Mouse (Mus musculus): ENCODE measurements around the gene Sik1. TPM values are rescaled to one million over a fixed set of nuclear protein-coding genes. Genes with fewer than 3 reads are reported as not detected.

Gene Sik1
- polyA plus RNA-seq, 2 experiments: 2.6 to 3.0 TPM

GRCm38 (mm10) chr17:31901461-31902204 is 46.0 kb upstream of the Sik1 start:
- H3K9me3 ChIP-seq (ENCODE audit: control insufficient read depth, low read length): no peaks in the 10 kb centered on the region
- WGBS (ENCODE audit: insufficient replicate concordance): 32% methylated on average over 11 of the region's 11 CpGs
- peak overlapping the region; percentile 38 for H3K4me2 ChIP-seq (ENCODE audit: low read depth)
- TF ChIP-seq CTCF (IDR thresholded peaks at IDR 0.05; ENCODE audit: low read depth) (no peak), EP300 (IDR thresholded peaks at IDR 0.05; ENCODE audit: low read depth) (no peak)
- H3K36me3 ChIP-seq (replicated peaks; ENCODE audit: control insufficient read depth, insufficient read depth, low read depth): no peaks in the 10 kb centered on the region
- H3K4me1 ChIP-seq (replicated peaks; ENCODE audit: control insufficient read depth in 2 of 2, insufficient read depth in 2 of 2, low read length in 1 of 2): peaks cover 8 to 17% of the 10 kb centered on the region in 2 experiments
- DNase-seq (ENCODE audit: low read depth in 3 of 3, low spot score in 3 of 3) (peak in 1 of 3 experiments; percentile 12), ATAC-seq (ENCODE audit: insufficient read depth) (peak; percentile 37; the same call in 1 of the 2 replicates)
- H3K27ac ChIP-seq: no peak overlapping the region
- H3K9ac ChIP-seq (replicated peaks): no peak overlapping the region
- no peak overlapping the region for H3K4me3 ChIP-seq (ENCODE audit: insufficient read depth in 1 of 2, low read depth in 2 of 2, low read length in 2 of 2)
- H3K27me3 ChIP-seq (ENCODE audit: control insufficient read depth, insufficient read depth, low read length): no peaks in the 10 kb centered on the region

GRCm38 (mm10) chr17:31898941-31899340 is 43.3 kb upstream of the Sik1 start:
- Histone ChIP-seq H3K4me3 (ENCODE audit: insufficient read depth in 1 of 2, low read depth in 2 of 2, low read length in 2 of 2) (no peak overlapping the region), H3K9ac (replicated peaks) (no peak overlapping the region), H3K9me3 (ENCODE audit: control insufficient read depth, low read length) (no peaks in the 10 kb centered on the region), H3K27me3 (ENCODE audit: control insufficient read depth, insufficient read depth, low read length) (no peaks in the 10 kb centered on the region), H3K27ac (no peak overlapping the region), H3K36me3 (replicated peaks; ENCODE audit: control insufficient read depth, insufficient read depth, low read depth) (no peaks in the 10 kb centered on the region), H3K4me1 (replicated peaks; ENCODE audit: control insufficient read depth in 2 of 2, insufficient read depth in 2 of 2, low read length in 1 of 2) (peaks cover 8 to 15% of the 10 kb centered on the region in 2 experiments), H3K4me2 (ENCODE audit: low read depth) (no peak overlapping the region)
- 18% methylated on average over 5 of the region's 5 CpGs for WGBS (ENCODE audit: insufficient replicate concordance)
- ATAC-seq (ENCODE audit: insufficient read depth) (no peak), DNase-seq (ENCODE audit: low read depth in 3 of 3, low spot score in 3 of 3) (no peak)
- TF ChIP-seq EP300 (IDR thresholded peaks at IDR 0.05; ENCODE audit: low read depth) (no peak), CTCF (IDR thresholded peaks at IDR 0.05; ENCODE audit: low read depth) (no peak)

- H3K27me3 ChIP-seq (ENCODE audit: control insufficient read depth, insufficient read depth, low read length): no peaks in the 10 kb centered on the region
- no peaks in the 10 kb centered on the region for H3K36me3 ChIP-seq (replicated peaks; ENCODE audit: control insufficient read depth, insufficient read depth, low read depth)
- no peak overlapping the region for H3K4me3 ChIP-seq (ENCODE audit: insufficient read depth in 1 of 2, low read depth in 2 of 2, low read length in 2 of 2)
- peaks cover 8 to 12% of the 10 kb centered on the region in 2 experiments for H3K4me1 ChIP-seq (replicated peaks; ENCODE audit: control insufficient read depth in 2 of 2, insufficient read depth in 2 of 2, low read length in 1 of 2)
- DNase-seq (ENCODE audit: low read depth in 3 of 3, low spot score in 3 of 3) (no peak), ATAC-seq (ENCODE audit: insufficient read depth) (no peak)
- H3K9ac ChIP-seq (replicated peaks): no peak overlapping the region
- TF ChIP-seq CTCF (IDR thresholded peaks at IDR 0.05; ENCODE audit: low read depth): no peak
- TF ChIP-seq EP300 (IDR thresholded peaks at IDR 0.05; ENCODE audit: low read depth): no peak
- H3K4me2 ChIP-seq (ENCODE audit: low read depth): no peak overlapping the region
- WGBS (ENCODE audit: insufficient replicate concordance): 48% methylated on average over 4 of the region's 4 CpGs
- no peak overlapping the region for H3K27ac ChIP-seq
- no peaks in the 10 kb centered on the region for H3K9me3 ChIP-seq (ENCODE audit: control insufficient read depth, low read length)
These were observed 41.7 kb upstream of the Sik1 start for GRCm38 (mm10) chr17:31897186-31897793.

- TF ChIP-seq CTCF (IDR thresholded peaks at IDR 0.05; ENCODE audit: low read depth) (no peak), EP300 (IDR thresholded peaks at IDR 0.05; ENCODE audit: low read depth) (no peak)
- Histone ChIP-seq H3K4me2 (ENCODE audit: low read depth) (no peak overlapping the region), H3K9ac (replicated peaks) (no peak overlapping the region), H3K27me3 (ENCODE audit: control insufficient read depth, insufficient read depth, low read length) (no peaks in the 10 kb centered on the region), H3K4me3 (ENCODE audit: insufficient read depth in 1 of 2, low read depth in 2 of 2, low read length in 2 of 2) (no peak overlapping the region), H3K27ac (no peak overlapping the region), H3K36me3 (replicated peaks; ENCODE audit: control insufficient read depth, insufficient read depth, low read depth) (no peaks in the 10 kb centered on the region), H3K9me3 (ENCODE audit: control insufficient read depth, low read length) (no peaks in the 10 kb centered on the region), H3K4me1 (replicated peaks; ENCODE audit: control insufficient read depth in 2 of 2, insufficient read depth in 2 of 2, low read length in 1 of 2) (peaks cover 5 to 13% of the 10 kb centered on the region in 2 experiments)
- WGBS (ENCODE audit: insufficient replicate concordance): 40% methylated on average over 3 of the region's 3 CpGs
- ATAC-seq (ENCODE audit: insufficient read depth) (no peak), DNase-seq (ENCODE audit: low read depth in 3 of 3, low spot score in 3 of 3) (no peak)
These were observed 41.1 kb upstream of the Sik1 start for GRCm38 (mm10) chr17:31896751-31897150.

- H3K4me3 ChIP-seq (ENCODE audit: insufficient read depth in 1 of 2, low read depth in 2 of 2, low read length in 2 of 2): no peak overlapping the region
- peaks cover under 1 to 11% of the 10 kb centered on the region in 2 experiments for H3K4me1 ChIP-seq (replicated peaks; ENCODE audit: control insufficient read depth in 2 of 2, insufficient read depth in 2 of 2, low read length in 1 of 2)
- ATAC-seq (ENCODE audit: insufficient read depth) (no peak), DNase-seq (ENCODE audit: low read depth in 3 of 3, low spot score in 3 of 3) (no peak)
- H3K36me3 ChIP-seq (replicated peaks; ENCODE audit: control insufficient read depth, insufficient read depth, low read depth): no peaks in the 10 kb centered on the region
- no peak overlapping the region for H3K27ac ChIP-seq
- H3K27me3 ChIP-seq (ENCODE audit: control insufficient read depth, insufficient read depth, low read length): no peaks in the 10 kb centered on the region
- no peak overlapping the region for H3K4me2 ChIP-seq (ENCODE audit: low read depth)
- WGBS (ENCODE audit: insufficient replicate concordance): 75% methylated on average over 7 of the region's 7 CpGs
- TF ChIP-seq EP300 (IDR thresholded peaks at IDR 0.05; ENCODE audit: low read depth): no peak
- no peak for TF ChIP-seq CTCF (IDR thresholded peaks at IDR 0.05; ENCODE audit: low read depth)
- no peaks in the 10 kb centered on the region for H3K9me3 ChIP-seq (ENCODE audit: control insufficient read depth, low read length)
- no peak overlapping the region for H3K9ac ChIP-seq (replicated peaks)
These were observed 40.7 kb upstream of the Sik1 start for GRCm38 (mm10) chr17:31896311-31896710.

Data from liver, embryonic 14.5 days (tissue).